Mouse (Mus musculus) splenic B cell, adult 2 months (primary cell): ENCODE results near the gene Gipc3.
A peak's percentile ranks its signal among the peaks of the same experiment; 100 is the strongest.

ENCODE experiments used
- DNase-seq: peaks from one replicate; pipeline ENCODE4 v3.0.0-alpha.2; 2011; ENCODE audit warnings: low read depth, low spot score
- H3K27me3 ChIP-seq: 2 replicates; pipeline ENCODE4 v1.6.1; 2012; ENCODE audit warnings: mild to moderate bottlenecking, low read length, moderate library complexity, mixed read lengths; ENCODE audit not compliant: control insufficient read depth, poor library complexity, insufficient read depth, severe bottlenecking
- H3K36me3 ChIP-seq: 2 replicates; pipeline ENCODE4 v1.6.1; 2012; ENCODE audit warnings: mild to moderate bottlenecking, low read length, moderate library complexity, mixed read lengths; ENCODE audit not compliant: control insufficient read depth, poor library complexity, insufficient read depth, severe bottlenecking

Gene Gipc3

GRCm38 (mm10) chr10:81285694-81286450, 57.2 kb downstream of the Gipc3 start:
- Histone ChIP-seq H3K27me3 (no peaks in the 10 kb centered on the region), H3K36me3 (no peaks in the 10 kb centered on the region)
- peak; percentile 92 for DNase-seq
